Mouse (Mus musculus): ENCODE results near the gene Atp6v1g1.

DNA sequence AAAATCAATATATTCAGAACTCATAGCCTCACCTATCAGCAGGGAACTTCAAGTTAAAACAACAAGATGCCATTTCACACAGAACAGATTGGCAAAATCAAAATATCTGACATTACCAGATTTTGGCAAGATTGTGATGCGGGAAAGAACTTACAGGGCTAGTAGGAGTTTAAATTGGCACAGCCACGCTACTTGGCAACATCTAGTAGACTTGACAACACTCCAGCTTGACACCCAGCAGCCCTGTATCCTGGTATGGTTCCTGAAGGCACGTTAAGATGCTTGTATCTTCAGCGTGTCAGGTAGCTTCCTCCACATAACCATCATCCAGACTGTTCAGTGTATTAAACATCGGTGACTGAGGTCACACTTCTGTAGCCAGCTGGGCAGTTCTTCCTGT lies 37.1 kb upstream of the Atp6v1g1 start:
- TF ChIP-seq CTCF (IDR thresholded peaks at IDR 0.05; ENCODE audit: extremely low read depth, insufficient read length, insufficient replicate concordance, low read depth, low read length) = no peak
- TF ChIP-seq POLR2A (IDR thresholded peaks at IDR 0.05; ENCODE audit: low read depth, low read length) = no peak
